Comparison of ENCODE assay signal across 20 mouse cellular contexts in genomic region chr16:69796299-69796698, GRCm38 (mm10).
A peak's percentile ranks its signal among the peaks of the same experiment; 100 is the strongest.
DNase-seq lines count a peak whose midpoint lies in the region; ATAC-seq and TF ChIP-seq lines count a peak whose summit lies in the region.
"Had no signal": no experiment of that assay in that cellular context is flagged by ENCODE, and none has a peak within 500 bp of the region (broad histone marks: within the 10 kb centered on the region; RNA-seq: fewer than 3 reads in every experiment).

No protein-coding gene starts in this region.

- no peak overlapping the region for H3K4me3 ChIP-seq in hindbrain, embryonic 11.5 days (ENCODE audit: low read depth, low read length)
- no peak overlapping the region for H3K4me3 ChIP-seq in hindbrain, embryonic 12.5 days
- no peak overlapping the region for H3K4me3 ChIP-seq in kidney, postnatal 0 days (replicated peaks; ENCODE audit: low read depth, low read length)
- H3K4me3 ChIP-seq: embryonic facial prominence, embryonic 13.5 days; heart, embryonic 13.5 days; midbrain, embryonic 10.5 days; myocyte; stomach, embryonic 15.5 days had no signal

- H3K4me2 ChIP-seq in hindbrain, embryonic 11.5 days (replicated peaks; ENCODE audit: low read depth, low read length) = no peak overlapping the region
- no peak overlapping the region for H3K4me2 ChIP-seq in hindbrain, embryonic 12.5 days (replicated peaks)
- no peak overlapping the region for H3K4me2 ChIP-seq in kidney, postnatal 0 days (ENCODE audit: low read length)
- H3K4me2 ChIP-seq: embryonic facial prominence, embryonic 13.5 days; heart, embryonic 13.5 days; liver, embryonic 11.5 days; stomach, embryonic 15.5 days had no signal

- no peaks in the 10 kb centered on the region for H3K4me1 ChIP-seq in hindbrain, embryonic 11.5 days (replicated peaks; ENCODE audit: control insufficient read depth, insufficient read depth, low read length)
- no peaks in the 10 kb centered on the region for H3K4me1 ChIP-seq in hindbrain, embryonic 12.5 days
- H3K4me1 ChIP-seq in kidney, postnatal 0 days (replicated peaks; ENCODE audit: insufficient read depth, low read length) = no peaks in the 10 kb centered on the region
- H3K4me1 ChIP-seq: embryonic facial prominence, embryonic 13.5 days; heart, embryonic 13.5 days; midbrain, embryonic 10.5 days; stomach, embryonic 15.5 days had no signal

- no peak overlapping the region for H3K9ac ChIP-seq in hindbrain, embryonic 11.5 days (ENCODE audit: low read depth, low read length)
- no peak overlapping the region for H3K9ac ChIP-seq in hindbrain, embryonic 12.5 days
- H3K9ac ChIP-seq in kidney, postnatal 0 days (ENCODE audit: low read depth, low read length) = no peak overlapping the region
- H3K9ac ChIP-seq: embryonic facial prominence, embryonic 13.5 days; heart, embryonic 13.5 days; stomach, embryonic 15.5 days had no signal

- no peak for ATAC-seq in hindbrain, embryonic 11.5 days (ENCODE audit: low FRiP score)
- ATAC-seq in hindbrain, embryonic 12.5 days (ENCODE audit: low FRiP score) = no peak
- ATAC-seq in kidney, postnatal 0 days (replicated peaks; ENCODE audit: low FRiP score, low read depth) = peak; percentile 82
- ATAC-seq: intestine, postnatal 0 days had no signal

- TF ChIP-seq CTCF in kidney, postnatal 0 days (IDR thresholded peaks at IDR 0.05; ENCODE audit: low read depth) = no peak

- H3K36me3 ChIP-seq in hindbrain, embryonic 11.5 days (ENCODE audit: control insufficient read depth, insufficient read depth, low read length) = no peaks in the 10 kb centered on the region
- H3K36me3 ChIP-seq in hindbrain, embryonic 12.5 days = no peaks in the 10 kb centered on the region
- H3K36me3 ChIP-seq in kidney, postnatal 0 days (ENCODE audit: insufficient read depth, low read length) = no peaks in the 10 kb centered on the region
- H3K36me3 ChIP-seq in splenic B cell, adult 2 months (ENCODE audit: control insufficient read depth, insufficient read depth, low read length, poor library complexity, severe bottlenecking) = no peaks in the 10 kb centered on the region
- H3K36me3 ChIP-seq: embryonic facial prominence, embryonic 13.5 days; heart, embryonic 13.5 days; midbrain, embryonic 10.5 days; stomach, embryonic 15.5 days had no signal

- H3K9me3 ChIP-seq in hindbrain, embryonic 11.5 days (ENCODE audit: control insufficient read depth, low read length) = no peaks in the 10 kb centered on the region
- no peaks in the 10 kb centered on the region for H3K9me3 ChIP-seq in hindbrain, embryonic 12.5 days (replicated peaks)
- H3K9me3 ChIP-seq in kidney, postnatal 0 days (replicated peaks; ENCODE audit: low read length) = no peaks in the 10 kb centered on the region
- H3K9me3 ChIP-seq: embryonic facial prominence, embryonic 13.5 days; heart, embryonic 13.5 days; midbrain, embryonic 10.5 days; stomach, embryonic 15.5 days had no signal

- H3K27me3 ChIP-seq in hindbrain, embryonic 11.5 days (ENCODE audit: control insufficient read depth, insufficient read depth, low read length) = no peaks in the 10 kb centered on the region
- no peaks in the 10 kb centered on the region for H3K27me3 ChIP-seq in hindbrain, embryonic 12.5 days
- no peaks in the 10 kb centered on the region for H3K27me3 ChIP-seq in kidney, postnatal 0 days (ENCODE audit: insufficient read depth, low read length)
- no peaks in the 10 kb centered on the region for H3K27me3 ChIP-seq in splenic B cell, adult 2 months (ENCODE audit: control insufficient read depth, insufficient read depth, low read length, poor library complexity, severe bottlenecking)
- H3K27me3 ChIP-seq: embryonic facial prominence, embryonic 13.5 days; heart, embryonic 13.5 days; stomach, embryonic 15.5 days had no signal

- peak; percentile 2 for DNase-seq in hindbrain, embryonic 11.5 days (ENCODE audit: low spot score)
- DNase-seq in retina, postnatal 1 day = peak; percentile 1
- no peak for DNase-seq in retina, embryonic 14.5 days (ENCODE audit: low spot score)
- peak; percentile 61 for DNase-seq in kidney, postnatal 0 days (ENCODE audit: low spot score)
- DNase-seq in splenic B cell, adult 2 months (ENCODE audit: low read depth, low spot score) = peak; percentile 19
- no peak for DNase-seq in cerebellum, postnatal 36 days
- no peak for DNase-seq in neural tube, embryonic 10.5 days (ENCODE audit: extremely low spot score, low spot score)
- DNase-seq: adrenal gland, adult 2 months; cerebellum, adult 9-11 months; heart, postnatal 4 days; layer of hippocampus, adult 9-11 months; right cerebral cortex, postnatal 4 days had no signal

- WGBS in hindbrain, embryonic 11.5 days = 65% methylated on average over 5 of the region's 5 CpGs
- 68% methylated on average over 5 of the region's 5 CpGs for WGBS in hindbrain, embryonic 12.5 days
- WGBS in kidney, postnatal 0 days = 44% methylated on average over 5 of the region's 5 CpGs

- no peak overlapping the region for H3K27ac ChIP-seq in hindbrain, embryonic 11.5 days (ENCODE audit: low read depth, low read length)
- H3K27ac ChIP-seq in hindbrain, embryonic 12.5 days = no peak overlapping the region
- no peak overlapping the region for H3K27ac ChIP-seq in kidney, postnatal 0 days
- H3K27ac ChIP-seq: embryonic facial prominence, embryonic 13.5 days; heart, embryonic 13.5 days; midbrain, embryonic 10.5 days; stomach, embryonic 15.5 days had no signal

Comparison
In these comparisons a context has a peak if more than half of its experiments do, and no peak if none do; other contexts are left out.
1. DNase-seq: peak in hindbrain, embryonic 11.5 days (single experiment), retina, postnatal 1 day (single experiment), kidney, postnatal 0 days (single experiment) and splenic B cell, adult 2 months (single experiment); none in retina, embryonic 14.5 days (single experiment), cerebellum, postnatal 36 days (0 of 2) and neural tube, embryonic 10.5 days (single experiment).